Mouse (Mus musculus): ENCODE measurements around the gene Mgme1. TPM values are rescaled to one million over a fixed set of nuclear protein-coding genes. Genes with fewer than 3 reads are reported as not detected.

Gene Mgme1
- polyA plus RNA-seq, 1 experiment from 2014 or later = 17.2 TPM

- no peak for ATAC-seq (ENCODE audit: low FRiP score)
- Histone ChIP-seq H3K9me3 (ENCODE audit: control insufficient read depth, low read length) (no peaks in the 10 kb centered on the region), H3K4me1 (replicated peaks; ENCODE audit: control insufficient read depth, insufficient read depth, low read length) (no peaks in the 10 kb centered on the region), H3K4me2 (replicated peaks; ENCODE audit: low read depth, low read length) (no peak overlapping the region), H3K4me3 (ENCODE audit: low read depth, low read length) (no peak overlapping the region), H3K36me3 (ENCODE audit: control insufficient read depth, insufficient read depth, low read length) (peaks cover 2% of the 10 kb centered on the region; the same call in 1 of the 2 replicates), H3K27ac (ENCODE audit: low read depth, low read length) (no peak overlapping the region), H3K27me3 (ENCODE audit: control insufficient read depth, insufficient read depth, low read length) (no peaks in the 10 kb centered on the region), H3K9ac (ENCODE audit: low read depth, low read length) (no peak overlapping the region)
- 63% methylated on average over 3 of the region's 3 CpGs for WGBS
- no peak for DNase-seq (ENCODE audit: low spot score)
Observed at GRCm38 (mm10) chr2:144281417-144281816, 11.0 kb downstream of the Mgme1 start.

- DNase-seq (ENCODE audit: low spot score) = no peak
- Histone ChIP-seq H3K27ac (ENCODE audit: low read depth, low read length) (no peak overlapping the region), H3K4me2 (replicated peaks; ENCODE audit: low read depth, low read length) (no peak overlapping the region), H3K4me3 (ENCODE audit: low read depth, low read length) (no peak overlapping the region), H3K36me3 (ENCODE audit: control insufficient read depth, insufficient read depth, low read length) (no peaks in the 10 kb centered on the region), H3K9ac (ENCODE audit: low read depth, low read length) (no peak overlapping the region), H3K9me3 (ENCODE audit: control insufficient read depth, low read length) (no peaks in the 10 kb centered on the region), H3K27me3 (ENCODE audit: control insufficient read depth, insufficient read depth, low read length) (no peaks in the 10 kb centered on the region), H3K4me1 (replicated peaks; ENCODE audit: control insufficient read depth, insufficient read depth, low read length) (no peaks in the 10 kb centered on the region)
- WGBS = 90% methylated on average over 7 of the region's 7 CpGs
- no peak for ATAC-seq (ENCODE audit: low FRiP score)
Observed at GRCm38 (mm10) chr2:144290321-144290720, 19.9 kb downstream of the Mgme1 start.

GRCm38 (mm10) chr2:144291600-144292305, 21.3 kb downstream of the Mgme1 start:
- Histone ChIP-seq H3K36me3 (ENCODE audit: control insufficient read depth, insufficient read depth, low read length) (no peaks in the 10 kb centered on the region), H3K4me1 (replicated peaks; ENCODE audit: control insufficient read depth, insufficient read depth, low read length) (no peaks in the 10 kb centered on the region), H3K27me3 (ENCODE audit: control insufficient read depth, insufficient read depth, low read length) (no peaks in the 10 kb centered on the region), H3K9ac (ENCODE audit: low read depth, low read length) (no peak overlapping the region), H3K4me2 (replicated peaks; ENCODE audit: low read depth, low read length) (no peak overlapping the region), H3K27ac (ENCODE audit: low read depth, low read length) (no peak overlapping the region), H3K9me3 (ENCODE audit: control insufficient read depth, low read length) (no peaks in the 10 kb centered on the region), H3K4me3 (ENCODE audit: low read depth, low read length) (no peak overlapping the region)
- DNase-seq (ENCODE audit: low spot score) (no peak), ATAC-seq (ENCODE audit: low FRiP score) (no peak)
- WGBS = 87% methylated on average over 11 of the region's 11 CpGs

GRCm38 (mm10) chr2:144295145-144295735, 24.8 kb downstream of the Mgme1 start:
- no peak overlapping the region for H3K9ac ChIP-seq (ENCODE audit: low read depth, low read length)
- no peak overlapping the region for H3K27ac ChIP-seq (ENCODE audit: low read depth, low read length)
- ATAC-seq (ENCODE audit: low FRiP score) = no peak
- DNase-seq (ENCODE audit: low spot score) = no peak
- WGBS = 73% methylated on average over 9 of the region's 9 CpGs
- no peaks in the 10 kb centered on the region for H3K4me1 ChIP-seq (replicated peaks; ENCODE audit: control insufficient read depth, insufficient read depth, low read length)
- no peak overlapping the region for H3K4me3 ChIP-seq (ENCODE audit: low read depth, low read length)
- H3K4me2 ChIP-seq (replicated peaks; ENCODE audit: low read depth, low read length) = no peak overlapping the region
- no peaks in the 10 kb centered on the region for H3K36me3 ChIP-seq (ENCODE audit: control insufficient read depth, insufficient read depth, low read length)
- no peaks in the 10 kb centered on the region for H3K9me3 ChIP-seq (ENCODE audit: control insufficient read depth, low read length)
- no peaks in the 10 kb centered on the region; the same call in 1 of the 2 replicates for H3K27me3 ChIP-seq (ENCODE audit: control insufficient read depth, insufficient read depth, low read length)

- no peak for ATAC-seq (ENCODE audit: low FRiP score)
- Histone ChIP-seq H3K4me1 (replicated peaks; ENCODE audit: control insufficient read depth, insufficient read depth, low read length) (no peaks in the 10 kb centered on the region), H3K4me2 (replicated peaks; ENCODE audit: low read depth, low read length) (no peak overlapping the region), H3K9ac (ENCODE audit: low read depth, low read length) (no peak overlapping the region), H3K4me3 (ENCODE audit: low read depth, low read length) (no peak overlapping the region), H3K27ac (ENCODE audit: low read depth, low read length) (no peak overlapping the region), H3K27me3 (ENCODE audit: control insufficient read depth, insufficient read depth, low read length) (no peaks in the 10 kb centered on the region; the same call in 1 of the 2 replicates), H3K9me3 (ENCODE audit: control insufficient read depth, low read length) (no peaks in the 10 kb centered on the region), H3K36me3 (ENCODE audit: control insufficient read depth, insufficient read depth, low read length) (no peaks in the 10 kb centered on the region)
- no peak for DNase-seq (ENCODE audit: low spot score)
- WGBS = 80% methylated on average over 9 of the region's 9 CpGs
Observed at GRCm38 (mm10) chr2:144299749-144300669, 29.5 kb downstream of the Mgme1 start.

GRCm38 (mm10) chr2:144301101-144301500, 30.6 kb downstream of the Mgme1 start:
- DNase-seq (ENCODE audit: low spot score) = no peak
- Histone ChIP-seq H3K4me3 (ENCODE audit: low read depth, low read length) (no peak overlapping the region), H3K4me1 (replicated peaks; ENCODE audit: control insufficient read depth, insufficient read depth, low read length) (no peaks in the 10 kb centered on the region), H3K27ac (ENCODE audit: low read depth, low read length) (no peak overlapping the region), H3K9ac (ENCODE audit: low read depth, low read length) (no peak overlapping the region), H3K4me2 (replicated peaks; ENCODE audit: low read depth, low read length) (no peak overlapping the region), H3K9me3 (ENCODE audit: control insufficient read depth, low read length) (no peaks in the 10 kb centered on the region), H3K27me3 (ENCODE audit: control insufficient read depth, insufficient read depth, low read length) (no peaks in the 10 kb centered on the region; the same call in 1 of the 2 replicates), H3K36me3 (ENCODE audit: control insufficient read depth, insufficient read depth, low read length) (no peaks in the 10 kb centered on the region)
- ATAC-seq (ENCODE audit: low FRiP score) = no peak
- 97% methylated on average over 11 of the region's 11 CpGs for WGBS

GRCm38 (mm10) chr2:144305721-144306294, 35.3 kb downstream of the Mgme1 start:
- Histone ChIP-seq H3K36me3 (ENCODE audit: control insufficient read depth, insufficient read depth, low read length) (no peaks in the 10 kb centered on the region), H3K4me3 (ENCODE audit: low read depth, low read length) (no peak overlapping the region), H3K27ac (ENCODE audit: low read depth, low read length) (no peak overlapping the region), H3K9me3 (ENCODE audit: control insufficient read depth, low read length) (no peaks in the 10 kb centered on the region), H3K9ac (ENCODE audit: low read depth, low read length) (no peak overlapping the region), H3K4me2 (replicated peaks; ENCODE audit: low read depth, low read length) (no peak overlapping the region), H3K27me3 (ENCODE audit: control insufficient read depth, insufficient read depth, low read length) (no peaks in the 10 kb centered on the region), H3K4me1 (replicated peaks; ENCODE audit: control insufficient read depth, insufficient read depth, low read length) (no peaks in the 10 kb centered on the region)
- 75% methylated on average over 18 of the region's 18 CpGs for WGBS
- DNase-seq (ENCODE audit: low spot score) = no peak
- no peak for ATAC-seq (ENCODE audit: low FRiP score)

GRCm38 (mm10) chr2:144308561-144308960, 38.1 kb downstream of the Mgme1 start:
- DNase-seq (ENCODE audit: low spot score) (no peak), ATAC-seq (ENCODE audit: low FRiP score) (no peak)
- Histone ChIP-seq H3K4me3 (ENCODE audit: low read depth, low read length) (no peak overlapping the region), H3K27me3 (ENCODE audit: control insufficient read depth, insufficient read depth, low read length) (no peaks in the 10 kb centered on the region), H3K27ac (ENCODE audit: low read depth, low read length) (no peak overlapping the region), H3K9me3 (ENCODE audit: control insufficient read depth, low read length) (no peaks in the 10 kb centered on the region), H3K9ac (ENCODE audit: low read depth, low read length) (no peak overlapping the region), H3K4me1 (replicated peaks; ENCODE audit: control insufficient read depth, insufficient read depth, low read length) (no peaks in the 10 kb centered on the region), H3K36me3 (ENCODE audit: control insufficient read depth, insufficient read depth, low read length) (no peaks in the 10 kb centered on the region), H3K4me2 (replicated peaks; ENCODE audit: low read depth, low read length) (no peak overlapping the region)
- WGBS = 53% methylated on average over 8 of the region's 8 CpGs
